Mouse (Mus musculus) forebrain, embryonic 13.5 days (tissue): ENCODE results near the gene Tmem116. TPM values are rescaled to one million over a fixed set of nuclear protein-coding genes. Genes with fewer than 3 reads are reported as not detected.
A peak's percentile ranks its signal among the peaks of the same experiment; 100 is the strongest.

ENCODE experiments used
- ATAC-seq: fragments of 200-750 bp; cut with Nextera tagmentation; 2 replicates; pipeline ENCODE4 v1.8.0; 2017
- H3K27ac ChIP-seq: fragments of 300-500 bp; sonication (generic); 2 replicates; pipeline ENCODE4 v1.5.1; 2015; ENCODE audit warnings: inconsistent platforms, mild to moderate bottlenecking, moderate library complexity
- H3K27me3 ChIP-seq: fragments of 300-500 bp; sonication (generic); 2 replicates; pipeline ENCODE4 v1.6.1; 2015; ENCODE audit warnings: mild to moderate bottlenecking, inconsistent platforms
- H3K36me3 ChIP-seq: fragments of 300-500 bp; sonication (generic); 2 replicates; pipeline ENCODE4 v1.6.1; 2015; ENCODE audit warnings: mild to moderate bottlenecking, inconsistent platforms; ENCODE audit not compliant: poor library complexity, severe bottlenecking
- H3K4me1 ChIP-seq: fragments of 300-500 bp; sonication (generic); 2 replicates; pipeline ENCODE4 v1.6.1; 2015; ENCODE audit warnings: inconsistent platforms
- H3K4me2 ChIP-seq: fragments of 300-500 bp; sonication (generic); 2 replicates; pipeline ENCODE4 v1.6.1; 2015; ENCODE audit warnings: inconsistent platforms, mild to moderate bottlenecking, moderate library complexity
- H3K4me3 ChIP-seq: fragments of 300-500 bp; sonication (generic); 2 replicates; pipeline ENCODE4 v1.5.1; 2015; ENCODE audit warnings: mild to moderate bottlenecking, inconsistent platforms
- H3K9ac ChIP-seq: fragments of 300-500 bp; sonication (generic); 2 replicates; pipeline ENCODE4 v1.6.1; 2015; ENCODE audit warnings: mild to moderate bottlenecking, inconsistent platforms
- H3K9me3 ChIP-seq: fragments of 300-500 bp; sonication (generic); replicated peaks from 2 replicates; pipeline ENCODE4 v1.6.1; 2016; ENCODE audit warnings: inconsistent platforms
- WGBS: fragments of 180-500 bp; shearing (Covaris S2); methylation state at CpG from one replicate; pipeline ENCODE4 v1.1.7; 2015; 5-methylcytosine and 5-hydroxymethylcytosine counted together
- polyA plus RNA-seq: library from polyadenylated mRNA; unstranded; fragments of >200 nt; fragmentation: Nextera tagmentation; extraction: Ambion mirVana; gene quantifications from 2 replicates; pipeline ENCODE4 v1.2.1, GENCODE M21; 2015

Gene Tmem116
- polyA plus RNA-seq, 1 experiment from 2014 or later: 1.8 TPM

- no peaks in the 10 kb centered on the region for H3K9me3 ChIP-seq
- peak; percentile 98 for ATAC-seq
- no peaks in the 10 kb centered on the region for H3K36me3 ChIP-seq
- H3K4me1 ChIP-seq: peaks cover 25% of the 10 kb centered on the region
- H3K27ac ChIP-seq: peak within 1 kb of the TSS; percentile 95
- WGBS: 2% methylated on average over 55 of the region's 55 CpGs
- peak within 1 kb of the TSS; percentile 99 for H3K9ac ChIP-seq
- no peaks in the 10 kb centered on the region for H3K27me3 ChIP-seq
- H3K4me3 ChIP-seq: peak within 1 kb of the TSS; percentile 98
- peak within 1 kb of the TSS; percentile 98 for H3K4me2 ChIP-seq
These were observed 94.3 kb downstream of the Tmem116 start, which contains the start of gene Mapkapk5 for GRCm38 (mm10) chr5:121545793-121546529. TSS of gene Mapkapk5 (minus strand) at chr5:121545905.

- no peak overlapping the region for H3K27ac ChIP-seq
- no peaks in the 10 kb centered on the region for H3K36me3 ChIP-seq
- peak; percentile 21 for ATAC-seq
- H3K9me3 ChIP-seq: no peaks in the 10 kb centered on the region
- peak overlapping the region; percentile 98 for H3K4me2 ChIP-seq
- H3K4me3 ChIP-seq: peak overlapping the region; percentile 98
- 42% methylated on average over 6 of the region's 6 CpGs for WGBS
- H3K4me1 ChIP-seq: peaks cover 25% of the 10 kb centered on the region
- peak overlapping the region; percentile 99 for H3K9ac ChIP-seq
- no peaks in the 10 kb centered on the region for H3K27me3 ChIP-seq
These were observed 94.8 kb downstream of the Tmem116 start for GRCm38 (mm10) chr5:121546530-121546895.

DNA sequence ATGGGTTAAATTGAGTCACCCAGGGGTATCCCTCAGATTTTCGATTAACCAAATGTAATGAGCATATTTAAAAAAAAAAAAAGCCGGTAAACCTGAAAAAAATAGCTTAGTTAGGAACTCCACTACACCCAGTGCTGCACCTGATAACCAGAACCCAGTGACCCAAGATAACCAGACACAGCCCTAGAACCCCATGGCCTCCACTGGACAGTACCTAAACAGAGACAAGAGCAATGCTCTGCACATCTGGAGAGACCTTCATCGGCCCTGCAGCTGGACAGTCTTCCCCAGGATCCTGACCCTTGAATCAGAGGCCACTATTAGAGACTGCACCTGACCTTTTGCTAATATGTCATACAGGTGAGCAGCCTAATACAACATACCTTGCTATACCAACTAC, 95.4 kb downstream of the Tmem116 start:
- 96% methylated on average over 3 of the region's 3 CpGs for WGBS
- H3K9ac ChIP-seq: no peak overlapping the region
- no peaks in the 10 kb centered on the region for H3K27me3 ChIP-seq
- peaks cover 25% of the 10 kb centered on the region for H3K4me1 ChIP-seq
- H3K27ac ChIP-seq: no peak overlapping the region
- H3K4me2 ChIP-seq: no peak overlapping the region
- no peaks in the 10 kb centered on the region for H3K9me3 ChIP-seq
- H3K4me3 ChIP-seq: no peak overlapping the region
- ATAC-seq: no peak
- H3K36me3 ChIP-seq: no peaks in the 10 kb centered on the region

- H3K4me3 ChIP-seq: no peak overlapping the region
- no peak for ATAC-seq
- H3K9me3 ChIP-seq: no peaks in the 10 kb centered on the region
- 93% methylated on average over 7 of the region's 7 CpGs for WGBS
- no peaks in the 10 kb centered on the region for H3K27me3 ChIP-seq
- no peaks in the 10 kb centered on the region for H3K36me3 ChIP-seq
- no peak overlapping the region for H3K27ac ChIP-seq
- H3K4me1 ChIP-seq: peaks cover 12% of the 10 kb centered on the region
- H3K9ac ChIP-seq: no peak overlapping the region
- no peak overlapping the region for H3K4me2 ChIP-seq
These were observed 97.5 kb downstream of the Tmem116 start for GRCm38 (mm10) chr5:121549196-121549595.

DNA sequence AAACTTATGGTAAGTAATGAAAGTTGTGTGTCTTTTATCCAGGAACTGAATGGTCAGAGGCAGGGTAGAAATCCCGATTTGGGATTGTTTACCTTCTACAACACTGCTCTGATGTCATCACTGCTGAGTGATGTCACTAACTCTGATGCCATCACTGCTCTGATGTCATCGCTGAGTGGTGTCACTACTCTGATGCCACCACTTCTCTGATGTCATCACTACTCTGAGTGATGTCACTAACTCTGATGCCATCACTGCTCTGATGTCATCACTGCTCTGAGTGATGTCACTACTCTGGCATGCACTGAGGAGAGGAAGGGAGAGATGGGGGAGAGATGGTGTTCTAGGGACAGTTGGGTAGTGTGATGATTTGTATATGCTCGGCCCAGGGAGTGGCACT, 110.7 kb downstream of the Tmem116 start:
- H3K9ac ChIP-seq: no peak overlapping the region
- no peak overlapping the region for H3K27ac ChIP-seq
- ATAC-seq: no peak
- H3K36me3 ChIP-seq: no peaks in the 10 kb centered on the region
- H3K4me1 ChIP-seq: peaks cover 3% of the 10 kb centered on the region; the same call in 1 of the 2 replicates
- no peaks in the 10 kb centered on the region for H3K27me3 ChIP-seq
- no peak overlapping the region for H3K4me2 ChIP-seq
- WGBS: 89% methylated on average over 3 of the region's 3 CpGs
- H3K9me3 ChIP-seq: no peaks in the 10 kb centered on the region
- no peak overlapping the region for H3K4me3 ChIP-seq

DNA sequence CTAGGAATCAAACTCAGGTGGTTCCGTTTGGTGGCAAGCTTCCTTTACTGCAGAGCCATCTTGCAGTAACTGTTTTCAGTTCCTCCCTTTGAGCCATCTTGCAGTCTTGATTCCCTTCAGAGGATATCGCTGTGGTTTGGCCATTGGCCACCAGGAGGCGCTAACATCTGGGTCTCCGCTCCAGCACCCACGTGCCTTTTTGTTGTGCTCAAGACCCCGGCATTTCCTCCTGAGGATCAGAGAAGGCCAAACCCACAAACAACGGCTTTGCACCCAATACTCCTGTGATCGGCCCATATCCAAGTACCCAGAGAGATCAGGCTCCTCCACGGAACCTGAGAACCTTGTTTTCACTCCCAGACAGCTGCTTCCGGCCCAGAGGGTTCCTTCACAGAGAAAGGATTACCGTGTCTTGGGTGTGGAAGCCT, 112.8 kb downstream of the Tmem116 start:
- no peak overlapping the region for H3K4me3 ChIP-seq
- peak overlapping the region; percentile 42 for H3K4me2 ChIP-seq
- H3K4me1 ChIP-seq: peaks cover 3% of the 10 kb centered on the region; the same call in 1 of the 2 replicates
- 12% methylated on average over 11 of the region's 11 CpGs for WGBS
- H3K36me3 ChIP-seq: no peaks in the 10 kb centered on the region
- no peaks in the 10 kb centered on the region for H3K27me3 ChIP-seq
- H3K9ac ChIP-seq: 0 out of 2 replicates have a peak overlapping the region, but pooled peaks have one; percentile 3
- H3K27ac ChIP-seq: no peak overlapping the region
- peak; percentile 62; the same call in 1 of the 2 replicates for ATAC-seq
- H3K9me3 ChIP-seq: no peaks in the 10 kb centered on the region

DNA sequence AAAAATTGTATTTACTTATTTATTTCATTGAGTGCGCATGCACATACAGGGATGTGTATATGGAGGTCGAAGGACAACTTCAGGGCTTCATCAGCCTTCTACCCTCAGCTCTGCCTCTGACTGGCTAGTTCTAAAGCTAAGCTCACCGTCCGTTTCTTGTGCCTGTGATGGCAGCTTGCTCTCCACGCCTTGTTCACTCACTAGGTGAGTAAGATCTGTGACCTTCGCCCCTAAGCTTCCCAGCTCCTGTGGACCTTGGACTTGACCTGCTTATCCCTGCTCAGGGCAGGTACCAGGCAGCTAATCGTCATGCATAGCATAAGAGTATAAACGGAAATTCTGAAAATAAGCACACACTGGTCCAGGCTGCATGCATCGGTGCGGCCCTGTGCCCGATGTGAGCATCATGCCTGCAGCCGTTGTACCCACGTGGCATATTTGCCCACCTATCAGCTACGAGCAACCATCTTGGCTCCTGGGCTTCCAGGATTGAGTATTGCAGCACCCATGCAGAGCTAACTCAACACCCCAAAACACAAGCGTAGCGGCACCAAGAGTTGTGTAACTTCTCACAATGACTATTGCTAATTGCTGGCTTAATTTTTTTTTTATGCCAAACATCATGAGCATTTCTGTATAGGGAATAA, 114.5 kb downstream of the Tmem116 start:
- H3K9me3 ChIP-seq: no peaks in the 10 kb centered on the region
- H3K4me3 ChIP-seq: no peak overlapping the region
- peaks cover 3% of the 10 kb centered on the region; the same call in 1 of the 2 replicates for H3K4me1 ChIP-seq
- H3K27me3 ChIP-seq: no peaks in the 10 kb centered on the region
- no peak overlapping the region for H3K4me2 ChIP-seq
- H3K27ac ChIP-seq: no peak overlapping the region
- WGBS: 92% methylated on average over 16 of the region's 16 CpGs
- H3K36me3 ChIP-seq: peaks cover 13% of the 10 kb centered on the region; the same call in 1 of the 2 replicates
- H3K9ac ChIP-seq: no peak overlapping the region
- ATAC-seq: no peak

DNA sequence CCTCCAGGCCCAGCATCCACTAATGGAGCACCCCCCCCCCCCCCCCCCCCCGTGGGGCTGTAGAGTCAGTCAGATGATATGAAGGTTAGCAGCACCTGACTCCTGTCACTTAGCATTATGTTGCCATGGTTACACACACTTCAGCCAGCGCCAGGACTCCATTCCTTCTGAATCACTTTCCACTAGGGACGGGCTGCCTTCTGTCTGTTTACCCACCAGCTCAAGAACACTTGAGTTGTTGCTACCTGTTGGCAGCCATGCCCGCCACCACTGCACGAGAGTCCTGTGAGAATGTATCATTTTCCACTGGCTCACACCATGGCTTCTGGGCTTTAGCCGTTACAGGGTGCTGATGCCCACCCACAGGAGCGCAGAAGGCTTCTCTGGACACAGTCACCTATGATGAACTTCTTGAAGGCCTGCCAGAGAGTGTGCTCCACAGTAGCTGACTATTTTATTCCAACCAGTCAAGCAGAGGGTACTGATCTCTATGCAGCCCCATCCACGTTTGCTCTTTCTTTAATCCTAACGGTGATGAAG, 118.3 kb downstream of the Tmem116 start:
- H3K4me2 ChIP-seq: no peak overlapping the region
- no peaks in the 10 kb centered on the region for H3K9me3 ChIP-seq
- H3K27ac ChIP-seq: no peak overlapping the region
- peaks cover 37% of the 10 kb centered on the region for H3K36me3 ChIP-seq
- ATAC-seq: no peak
- WGBS: 74% methylated on average over 8 of the region's 9 CpGs
- no peak overlapping the region for H3K4me3 ChIP-seq
- H3K4me1 ChIP-seq: no peaks in the 10 kb centered on the region
- no peaks in the 10 kb centered on the region for H3K27me3 ChIP-seq
- H3K9ac ChIP-seq: no peak overlapping the region

- no peak for ATAC-seq
- 72% methylated on average over 1 of the region's 1 CpGs for WGBS
These were observed 119.1 kb downstream of the Tmem116 start for GRCm38 (mm10) chr5:121570787-121571186.

More at GRCm38 (mm10) chr5:121570787-121571186, 119.1 kb downstream of the Tmem116 start:
- H3K27me3 ChIP-seq: no peaks in the 10 kb centered on the region
- no peak overlapping the region for H3K27ac ChIP-seq
- no peak overlapping the region for H3K4me3 ChIP-seq
- H3K36me3 ChIP-seq: peaks cover 42% of the 10 kb centered on the region
- no peak overlapping the region for H3K4me2 ChIP-seq
- no peaks in the 10 kb centered on the region for H3K4me1 ChIP-seq
- no peaks in the 10 kb centered on the region for H3K9me3 ChIP-seq
- H3K9ac ChIP-seq: no peak overlapping the region

Other genes with a start within 250 kb of the Tmem116 start
- 466 and 500 TPM in 2 replicates for gene Rpl6, start 247.4 kb upstream of the Tmem116 start, polyA plus RNA-seq
- gene Hectd4, start 231.7 kb upstream of the Tmem116 start, polyA plus RNA-seq: 12.6 and 13.4 TPM in 2 replicates
- 111 and 117 TPM in 2 replicates for gene Trafd1, start 66.3 kb upstream of the Tmem116 start, polyA plus RNA-seq
- gene Naa25, start 54.0 kb upstream of the Tmem116 start, polyA plus RNA-seq: 46.7 and 52.2 TPM in 2 replicates
- 130 and 137 TPM in 2 replicates for gene Erp29, start 613 bp downstream of the Tmem116 start, polyA plus RNA-seq
- gene Adam1b, start 51.5 kb downstream of the Tmem116 start, polyA plus RNA-seq: not detected in 2 replicates
- 3.1 and 3.8 TPM in 2 replicates for gene Adam1a, start 93.6 kb downstream of the Tmem116 start, polyA plus RNA-seq
- not detected in 2 replicates for gene Gm42878, start 93.6 kb downstream of the Tmem116 start, polyA plus RNA-seq
- gene Mapkapk5, start 94.0 kb downstream of the Tmem116 start, polyA plus RNA-seq: 53.0 and 57.0 TPM in 2 replicates
- gene Aldh2, start 141.9 kb downstream of the Tmem116 start, polyA plus RNA-seq: 80.8 and 98.1 TPM in 2 replicates
- gene Acad12, start 167.0 kb downstream of the Tmem116 start, polyA plus RNA-seq: 1.0 TPM in 2 replicates
- gene Acad10, start 208.6 kb downstream of the Tmem116 start, polyA plus RNA-seq: 0.87 and 1.8 TPM in 2 replicates
- 40.9 and 42.7 TPM in 2 replicates for gene Brap, start 208.7 kb downstream of the Tmem116 start, polyA plus RNA-seq